In genomic region chr6:119204915-119205314, GRCm38 (mm10) we compare ENCODE assay signal across 28 mouse cellular contexts. TPM values are rescaled to one million over a fixed set of nuclear protein-coding genes. Genes with fewer than 3 reads are reported as not detected.
DNase-seq lines count a peak whose midpoint lies in the region; ATAC-seq and TF ChIP-seq lines count a peak whose summit lies in the region.
"Had no signal": no experiment of that assay in that cellular context is flagged by ENCODE, and none has a peak within 500 bp of the region (broad histone marks: within the 10 kb centered on the region; RNA-seq: fewer than 3 reads in every experiment).

No protein-coding gene starts in this region.

- no peaks in the 10 kb centered on the region for H3K79me2 ChIP-seq in heart, adult 2 months (replicated peaks; ENCODE audit: control insufficient read depth, insufficient read depth, low read length)

- no peak overlapping the region for H3K4me2 ChIP-seq in heart, embryonic 12.5 days
- no peak overlapping the region for H3K4me2 ChIP-seq in heart, embryonic 15.5 days
- H3K4me2 ChIP-seq: forebrain, embryonic 13.5 days; hindbrain, embryonic 14.5 days had no signal

- H3K27ac ChIP-seq in heart, adult 2 months: no peak overlapping the region
- 0 out of 2 replicates have a peak overlapping the region, but pooled peaks have one; percentile 34 for H3K27ac ChIP-seq in heart, embryonic 12.5 days (ENCODE audit: poor library complexity, severe bottlenecking)
- H3K27ac ChIP-seq in heart, embryonic 15.5 days: 0 out of 2 replicates have a peak overlapping the region, but pooled peaks have one; percentile 8
- H3K27ac ChIP-seq: forebrain, embryonic 10.5 days; forebrain, embryonic 13.5 days; hindbrain, embryonic 14.5 days; hindbrain, postnatal 0 days had no signal

- no peaks in the 10 kb centered on the region for H3K36me3 ChIP-seq in heart, adult 2 months (ENCODE audit: control insufficient read depth, insufficient read depth, low read length)
- no peaks in the 10 kb centered on the region for H3K36me3 ChIP-seq in heart, embryonic 12.5 days
- H3K36me3 ChIP-seq in heart, embryonic 15.5 days: no peaks in the 10 kb centered on the region

- no peak for TF ChIP-seq EP300 in heart, adult 2 months (IDR thresholded peaks at IDR 0.05; ENCODE audit: insufficient read depth, low read depth, low read length)

- no peaks in the 10 kb centered on the region for H3K27me3 ChIP-seq in heart, adult 2 months (ENCODE audit: control insufficient read depth, insufficient read depth, low read length)
- no peaks in the 10 kb centered on the region for H3K27me3 ChIP-seq in heart, embryonic 12.5 days (replicated peaks)
- H3K27me3 ChIP-seq in heart, embryonic 15.5 days: no peaks in the 10 kb centered on the region
- H3K27me3 ChIP-seq: forebrain, embryonic 13.5 days had no signal

- H3K9ac ChIP-seq in heart, adult 2 months (ENCODE audit: low read depth, low read length): no peak overlapping the region
- H3K9ac ChIP-seq in heart, embryonic 12.5 days: no peak overlapping the region
- H3K9ac ChIP-seq in heart, embryonic 15.5 days: no peak overlapping the region
- H3K9ac ChIP-seq: forebrain, embryonic 13.5 days; hindbrain, embryonic 14.5 days had no signal

- H3K4me3 ChIP-seq in heart, adult 2 months: no peak overlapping the region
- H3K4me3 ChIP-seq in heart, embryonic 12.5 days: no peak overlapping the region
- H3K4me3 ChIP-seq in heart, embryonic 15.5 days: no peak overlapping the region
- H3K4me3 ChIP-seq: forebrain, embryonic 10.5 days; forebrain, embryonic 13.5 days had no signal

- intact Hi-C loops in heart, adult 2 months (cut with DNase I): no loop called here
- intact Hi-C loops in heart, postnatal 36 days (cut with DNase I): no loop called here

- H3K4me1 ChIP-seq in heart, adult 2 months (ENCODE audit: control insufficient read depth, insufficient read depth, low read length): 0 out of 2 replicates have a peak, but pooled peaks cover 1% of the 10 kb centered on the region
- H3K4me1 ChIP-seq in heart, embryonic 12.5 days (replicated peaks): peaks cover 40% of the 10 kb centered on the region
- peaks cover 42% of the 10 kb centered on the region for H3K4me1 ChIP-seq in heart, embryonic 15.5 days (replicated peaks)

- no peaks in the 10 kb centered on the region for H3K9me3 ChIP-seq in heart, embryonic 12.5 days (replicated peaks)
- no peaks in the 10 kb centered on the region for H3K9me3 ChIP-seq in heart, embryonic 15.5 days (replicated peaks)
- H3K9me3 ChIP-seq: forebrain, embryonic 10.5 days; forebrain, embryonic 13.5 days had no signal

- no peak for TF ChIP-seq CTCF in heart, adult 2 months (IDR thresholded peaks at IDR 0.05)

- no peak for TF ChIP-seq POLR2A in heart, adult 2 months (IDR thresholded peaks at IDR 0.05; ENCODE audit: insufficient read depth, low read depth, low read length)

- 86% methylated on average over 3 of the region's 3 CpGs for WGBS in heart, adult 2 months
- 52% methylated on average over 3 of the region's 3 CpGs for WGBS in heart, embryonic 12.5 days
- 63% methylated on average over 3 of the region's 3 CpGs for WGBS in heart, embryonic 15.5 days

- no peak for ATAC-seq in heart, embryonic 12.5 days (ENCODE audit: insufficient number of reproducible peaks, low FRiP score)
- no peak for ATAC-seq in heart, embryonic 15.5 days (replicated peaks; ENCODE audit: insufficient number of reproducible peaks, insufficient read depth, low FRiP score, low read depth)
- ATAC-seq: activated CD4-positive, CD25-positive, alpha-beta regulatory T cell, adult 4 months; forebrain, embryonic 13.5 days; forebrain, embryonic 16.5 days; hindbrain, postnatal 0 days; inflammation-experienced regulatory T-cells, adult 6 months; intestine, embryonic 16.5 days had no signal

- DNase-seq in heart, adult 11 months: peak; percentile 80
- DNase-seq in heart, adult 2 months: no peak
- no peak for DNase-seq in heart, adult 18-20 months
- DNase-seq in heart, postnatal 36 days: no peak
- DNase-seq in testis, postnatal 10 days (ENCODE audit: low spot score): peak; percentile 22
- DNase-seq in testis, postnatal 14 days (ENCODE audit: low spot score): no peak
- DNase-seq: adrenal gland, adult 8-10 months; adrenal gland, postnatal 25 days; cerebellum, adult 11-12 months; cerebellum, adult 8-10 months; cerebellum, postnatal 10 days; cerebellum, postnatal 36 days; gastrocnemius, postnatal 10 days; gastrocnemius, postnatal 36 days; kidney, adult 18-20 months; kidney, adult 9 months had no signal

RNA-seq across cellular contexts. Expression of gene Cacna1c, which starts 8.7 kb away (rescaled TPM):
- 100 to 1,000 TPM; 194 to 228 TPM for total RNA-seq in heart, adult 2 months (2021)
- 56.8 and 76.3 TPM in 2 replicates for polyA plus RNA-seq in heart, adult 2 months (2012; rRNA removed)
- polyA plus RNA-seq in heart, embryonic 12.5 days (2016; fragmentation: Nextera tagmentation; extraction: Ambion mirVana): 58.1 and 63.4 TPM in 2 replicates
- total RNA-seq in heart, adult 18-20 months (2021): 100 to 1,000 TPM; 201 to 225 TPM
- polyA plus RNA-seq in heart, embryonic 15.5 days (2015; fragmentation: Nextera tagmentation; extraction: Ambion mirVana): 51.7 and 65.3 TPM in 2 replicates
- 100 to 1,000 TPM; 199 to 208 TPM for total RNA-seq in heart, postnatal 36 days (2021)
- total RNA-seq: granulocyte monocyte progenitor cell, adult 5-6 weeks had no signal

RNA-seq across cellular contexts. Expression of gene Dcp1b, which starts 29.9 kb away (rescaled TPM):
- total RNA-seq in heart, adult 2 months (2021): 1 to 10 TPM; 2.6 to 2.7 TPM
- 4.8 and 4.9 TPM in 2 replicates for polyA plus RNA-seq in heart, adult 2 months (2012; rRNA removed)
- 6.3 TPM in 2 replicates for polyA plus RNA-seq in heart, embryonic 12.5 days (2016; fragmentation: Nextera tagmentation; extraction: Ambion mirVana)
- total RNA-seq in heart, adult 18-20 months (2021): 1 to 10 TPM in 1 of 2 experiments, under 1 TPM in 1; 0.92 to 3.0 TPM
- 7.6 and 7.8 TPM in 2 replicates for polyA plus RNA-seq in heart, embryonic 15.5 days (2015; fragmentation: Nextera tagmentation; extraction: Ambion mirVana)
- 1 to 10 TPM; 2.8 to 3.2 TPM for total RNA-seq in heart, postnatal 36 days (2021)

RNA-seq across cellular contexts. Expression of gene Cacna2d4, which starts 31.4 kb away (rescaled TPM):
- not detected for total RNA-seq in heart, adult 2 months (2021)
- 0.23 TPM in 2 replicates for polyA plus RNA-seq in heart, adult 2 months (2012; rRNA removed)
- polyA plus RNA-seq in heart, embryonic 12.5 days (2016; fragmentation: Nextera tagmentation; extraction: Ambion mirVana): not detected in 2 replicates
- not detected for total RNA-seq in heart, adult 18-20 months (2021)
- polyA plus RNA-seq in heart, embryonic 15.5 days (2015; fragmentation: Nextera tagmentation; extraction: Ambion mirVana): 0.32 TPM in 1 of 2 replicates, not detected in the other
- total RNA-seq in heart, postnatal 36 days (2021): not detected
- total RNA-seq: adrenal gland, postnatal 25 days had no signal
- polyA plus RNA-seq: embryonic facial prominence, embryonic 11.5 days; forebrain, embryonic 10.5 days had no signal

Comparison
In these comparisons a context has a peak if more than half of its experiments do, and no peak if none do; other contexts are left out.
1. DNase-seq: peak in heart, adult 11 months (single experiment) and testis, postnatal 10 days (single experiment); none in heart, adult 2 months (0 of 2), heart, adult 18-20 months (0 of 2), heart, postnatal 36 days (0 of 2) and testis, postnatal 14 days (single experiment).